In the genomic region with DNA sequence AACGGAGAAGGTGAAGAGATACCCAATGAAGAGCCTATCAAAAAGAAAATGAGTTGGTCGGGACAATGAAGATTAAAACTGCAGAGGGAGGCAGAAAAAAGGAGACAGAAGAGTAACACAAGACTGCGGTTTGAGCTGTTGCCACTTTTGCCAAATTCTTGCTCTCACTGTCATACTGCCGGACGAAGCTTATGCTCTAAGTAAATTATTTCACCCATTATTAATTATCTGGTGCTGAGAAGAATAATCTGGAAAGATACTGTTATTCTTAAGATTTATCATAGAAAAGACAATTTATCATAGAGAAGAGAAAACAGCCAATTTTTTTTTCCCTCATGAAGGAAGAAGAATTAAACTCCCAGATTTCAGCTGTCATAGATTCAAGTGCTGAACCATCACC, we compare ENCODE assay signal across 22 mouse cellular contexts.
"Had no signal": no experiment of that assay in that cellular context is flagged by ENCODE, and none has a peak within 500 bp of the region (broad histone marks: within the 10 kb centered on the region; RNA-seq: fewer than 3 reads in every experiment).

No protein-coding gene starts in this region.

- H3K27ac ChIP-seq: heart, adult 2 months; heart, embryonic 13.5 days; heart, embryonic 15.5 days; hindbrain, embryonic 13.5 days; hindbrain, embryonic 15.5 days; hindbrain, postnatal 0 days; limb, embryonic 13.5 days; limb, embryonic 15.5 days; liver, embryonic 12.5 days had no signal

- H3K9me3 ChIP-seq: heart, embryonic 13.5 days; heart, embryonic 15.5 days; hindbrain, embryonic 13.5 days; hindbrain, embryonic 15.5 days; limb, embryonic 13.5 days; limb, embryonic 15.5 days; liver, embryonic 12.5 days had no signal

- H3K4me3 ChIP-seq: heart, adult 2 months; heart, embryonic 13.5 days; heart, embryonic 15.5 days; hindbrain, embryonic 13.5 days; hindbrain, embryonic 15.5 days; limb, embryonic 13.5 days; limb, embryonic 15.5 days; liver, embryonic 12.5 days had no signal

- H3K27me3 ChIP-seq: heart, embryonic 13.5 days; heart, embryonic 15.5 days; hindbrain, embryonic 13.5 days; hindbrain, embryonic 15.5 days; limb, embryonic 13.5 days; limb, embryonic 15.5 days; liver, embryonic 12.5 days had no signal

- H3K9ac ChIP-seq: forebrain, postnatal 0 days; heart, embryonic 13.5 days; heart, embryonic 15.5 days; hindbrain, embryonic 13.5 days; hindbrain, embryonic 15.5 days; limb, embryonic 13.5 days; limb, embryonic 15.5 days; liver, embryonic 12.5 days had no signal

- DNase-seq: forebrain, postnatal 0 days; gastrocnemius, postnatal 14 days; gastrocnemius, postnatal 36 days; heart, adult 11 months; heart, adult 2 months; heart, postnatal 14 days; heart, postnatal 36 days; kidney, adult 2 months; kidney, postnatal 25 days; layer of hippocampus, adult 9-11 months; layer of hippocampus, postnatal 36 days; left cerebral cortex, postnatal 4 days had no signal

- H3K4me2 ChIP-seq: heart, embryonic 11.5 days; heart, embryonic 13.5 days; heart, embryonic 15.5 days; hindbrain, embryonic 13.5 days; hindbrain, embryonic 15.5 days; limb, embryonic 13.5 days; limb, embryonic 15.5 days; liver, embryonic 12.5 days had no signal

- ATAC-seq: forebrain, postnatal 0 days; hindbrain, postnatal 0 days; intestine, embryonic 16.5 days; liver, embryonic 12.5 days had no signal

- H3K4me1 ChIP-seq: heart, embryonic 13.5 days; heart, embryonic 15.5 days; hindbrain, embryonic 13.5 days; hindbrain, embryonic 15.5 days; limb, embryonic 13.5 days; limb, embryonic 15.5 days; liver, embryonic 12.5 days had no signal

- H3K36me3 ChIP-seq: heart, embryonic 13.5 days; heart, embryonic 15.5 days; hindbrain, embryonic 13.5 days; hindbrain, embryonic 15.5 days; limb, embryonic 13.5 days; limb, embryonic 15.5 days; liver, embryonic 12.5 days had no signal
